10 mouse cellular contexts compared by ENCODE assay signal in genomic region chr10:62883933-62884372, GRCm38 (mm10). TPM values are rescaled to one million over a fixed set of nuclear protein-coding genes. Genes with fewer than 3 reads are reported as not detected.
DNase-seq lines count a peak whose midpoint lies in the region; ATAC-seq and TF ChIP-seq lines count a peak whose summit lies in the region.
"Had no signal": no experiment of that assay in that cellular context is flagged by ENCODE, and none has a peak within 500 bp of the region (broad histone marks: within the 10 kb centered on the region; RNA-seq: fewer than 3 reads in every experiment).

No protein-coding gene starts in this region.

- no peak for ATAC-seq in hindbrain, embryonic 11.5 days (ENCODE audit: low FRiP score)
- no peak for ATAC-seq in hindbrain, embryonic 13.5 days (ENCODE audit: low FRiP score)
- no peak for ATAC-seq in hindbrain, embryonic 12.5 days (ENCODE audit: low FRiP score)
- ATAC-seq in stomach, postnatal 0 days (ENCODE audit: low FRiP score, low TSS enrichment) = no peak

- H3K9ac ChIP-seq in hindbrain, embryonic 11.5 days (ENCODE audit: low read depth, low read length) = no peak overlapping the region
- no peak overlapping the region for H3K9ac ChIP-seq in hindbrain, embryonic 13.5 days
- no peak overlapping the region for H3K9ac ChIP-seq in hindbrain, embryonic 12.5 days
- no peak overlapping the region for H3K9ac ChIP-seq in stomach, postnatal 0 days (ENCODE audit: low read length)
- H3K9ac ChIP-seq: lung, embryonic 15.5 days had no signal

- no peaks in the 10 kb centered on the region for H3K9me3 ChIP-seq in hindbrain, embryonic 11.5 days (ENCODE audit: control insufficient read depth, low read length)
- H3K9me3 ChIP-seq in hindbrain, embryonic 13.5 days = no peaks in the 10 kb centered on the region
- H3K9me3 ChIP-seq in hindbrain, embryonic 12.5 days (replicated peaks) = no peaks in the 10 kb centered on the region
- no peaks in the 10 kb centered on the region for H3K9me3 ChIP-seq in stomach, postnatal 0 days (ENCODE audit: control insufficient read depth, low read length)
- H3K9me3 ChIP-seq: lung, embryonic 15.5 days had no signal

- peak; percentile 36 for TF ChIP-seq CTCF in stomach, postnatal 0 days (IDR thresholded peaks at IDR 0.05; ENCODE audit: low read depth)

- TF ChIP-seq EP300 in stomach, postnatal 0 days (optimal IDR thresholded peaks at IDR 0.05) = no peak

- H3K36me3 ChIP-seq in hindbrain, embryonic 11.5 days (ENCODE audit: control insufficient read depth, insufficient read depth, low read length) = no peaks in the 10 kb centered on the region
- H3K36me3 ChIP-seq in hindbrain, embryonic 13.5 days = peaks cover 6% of the 10 kb centered on the region
- peaks cover 8% of the 10 kb centered on the region; the same call in 1 of the 2 replicates for H3K36me3 ChIP-seq in hindbrain, embryonic 12.5 days
- H3K36me3 ChIP-seq in stomach, postnatal 0 days (ENCODE audit: control insufficient read depth, insufficient read depth, low read length) = no peaks in the 10 kb centered on the region

- no peak overlapping the region for H3K4me3 ChIP-seq in hindbrain, embryonic 11.5 days (ENCODE audit: low read depth, low read length)
- H3K4me3 ChIP-seq in hindbrain, embryonic 13.5 days = no peak overlapping the region
- H3K4me3 ChIP-seq in hindbrain, embryonic 12.5 days = no peak overlapping the region
- H3K4me3 ChIP-seq in stomach, postnatal 0 days (ENCODE audit: low read depth, low read length) = no peak overlapping the region
- H3K4me3 ChIP-seq: lung, embryonic 15.5 days had no signal

- no peaks in the 10 kb centered on the region; the same call in 1 of the 2 replicates for H3K4me1 ChIP-seq in hindbrain, embryonic 11.5 days (replicated peaks; ENCODE audit: control insufficient read depth, insufficient read depth, low read length)
- H3K4me1 ChIP-seq in hindbrain, embryonic 13.5 days (replicated peaks) = peaks cover 30% of the 10 kb centered on the region
- H3K4me1 ChIP-seq in hindbrain, embryonic 12.5 days = peaks cover 6% of the 10 kb centered on the region; the same call in 1 of the 2 replicates
- no peaks in the 10 kb centered on the region; the same call in 1 of the 2 replicates for H3K4me1 ChIP-seq in stomach, postnatal 0 days (replicated peaks; ENCODE audit: control insufficient read depth, insufficient read depth)

- DNase-seq in hindbrain, embryonic 11.5 days (ENCODE audit: low spot score) = peak; percentile 40
- DNase-seq in thymus, postnatal 14 days = peak; percentile 19
- DNase-seq in thymus, postnatal 0 days (ENCODE audit: low spot score) = no peak
- DNase-seq in stomach, postnatal 0 days (ENCODE audit: low spot score) = no peak
- DNase-seq in thymus, postnatal 36 days = no peak
- DNase-seq in frontal cortex, postnatal 36 days (ENCODE audit: low spot score in 2 of 2) = no peak
- DNase-seq: kidney, postnatal 36 days had no signal

- H3K27ac ChIP-seq in hindbrain, embryonic 11.5 days (ENCODE audit: low read depth, low read length) = no peak overlapping the region
- H3K27ac ChIP-seq in hindbrain, embryonic 13.5 days = no peak overlapping the region
- H3K27ac ChIP-seq in hindbrain, embryonic 12.5 days = no peak overlapping the region
- H3K27ac ChIP-seq in stomach, postnatal 0 days (replicated peaks) = no peak overlapping the region
- H3K27ac ChIP-seq: lung, embryonic 15.5 days had no signal

- no peaks in the 10 kb centered on the region for H3K27me3 ChIP-seq in hindbrain, embryonic 11.5 days (ENCODE audit: control insufficient read depth, insufficient read depth, low read length)
- H3K27me3 ChIP-seq in hindbrain, embryonic 13.5 days = peaks cover 29% of the 10 kb centered on the region
- 0 out of 2 replicates have a peak, but pooled peaks cover 8% of the 10 kb centered on the region for H3K27me3 ChIP-seq in hindbrain, embryonic 12.5 days
- H3K27me3 ChIP-seq in stomach, postnatal 0 days (ENCODE audit: control insufficient read depth, insufficient read depth, low read length) = no peaks in the 10 kb centered on the region
- H3K27me3 ChIP-seq: lung, embryonic 15.5 days had no signal

- WGBS in hindbrain, embryonic 11.5 days = 7% methylated on average over 9 of the region's 9 CpGs
- WGBS in hindbrain, embryonic 13.5 days = 4% methylated on average over 9 of the region's 9 CpGs
- WGBS in hindbrain, embryonic 12.5 days = 7% methylated on average over 9 of the region's 9 CpGs
- WGBS in stomach, postnatal 0 days = 24% methylated on average over 9 of the region's 9 CpGs

- H3K4me2 ChIP-seq in hindbrain, embryonic 11.5 days (replicated peaks; ENCODE audit: low read depth, low read length) = no peak overlapping the region
- H3K4me2 ChIP-seq in hindbrain, embryonic 13.5 days = no peak overlapping the region
- peak overlapping the region; percentile 21; the same call in 1 of the 2 replicates for H3K4me2 ChIP-seq in hindbrain, embryonic 12.5 days (replicated peaks)
- no peak overlapping the region for H3K4me2 ChIP-seq in stomach, postnatal 0 days (replicated peaks; ENCODE audit: low read depth)
- H3K4me2 ChIP-seq: lung, embryonic 15.5 days had no signal

RNA-seq across cellular contexts. Expression of gene Tet1, which starts 24.8 kb away (rescaled TPM):
- polyA plus RNA-seq in hindbrain, embryonic 11.5 days (2014; fragmentation: Nextera tagmentation; extraction: Ambion mirVana) = 32.9 and 41.5 TPM in 2 replicates
- polyA plus RNA-seq in hindbrain, embryonic 13.5 days (2015; fragmentation: Nextera tagmentation; extraction: Ambion mirVana) = 35.1 and 35.8 TPM in 2 replicates
- 11.6 and 14.5 TPM in 2 replicates for polyA plus RNA-seq in thymus, postnatal 0 days (2015; fragmentation: Nextera tagmentation; extraction: Ambion mirVana)
- polyA plus RNA-seq in hindbrain, embryonic 12.5 days (2016; fragmentation: Nextera tagmentation; extraction: Ambion mirVana) = 34.5 and 39.3 TPM in 2 replicates
- 6.4 TPM in 2 replicates for polyA plus RNA-seq in stomach, postnatal 0 days (2015; fragmentation: Nextera tagmentation; extraction: Ambion mirVana)

RNA-seq across cellular contexts. Expression of gene Slc25a16, which starts 36.5 kb away (rescaled TPM):
- polyA plus RNA-seq in hindbrain, embryonic 11.5 days (2014; fragmentation: Nextera tagmentation; extraction: Ambion mirVana) = 11.6 and 12.9 TPM in 2 replicates
- polyA plus RNA-seq in hindbrain, embryonic 13.5 days (2015; fragmentation: Nextera tagmentation; extraction: Ambion mirVana) = 13.9 and 14.5 TPM in 2 replicates
- 13.7 and 16.5 TPM in 2 replicates for polyA plus RNA-seq in thymus, postnatal 0 days (2015; fragmentation: Nextera tagmentation; extraction: Ambion mirVana)
- 12.6 and 14.1 TPM in 2 replicates for polyA plus RNA-seq in hindbrain, embryonic 12.5 days (2016; fragmentation: Nextera tagmentation; extraction: Ambion mirVana)
- polyA plus RNA-seq in stomach, postnatal 0 days (2015; fragmentation: Nextera tagmentation; extraction: Ambion mirVana) = 14.7 and 16.5 TPM in 2 replicates

Comparison
In these comparisons a context has a peak if more than half of its experiments do, and no peak if none do; other contexts are left out.
1. DNase-seq: peak in hindbrain, embryonic 11.5 days (single experiment) and thymus, postnatal 14 days (single experiment); none in thymus, postnatal 0 days (single experiment), stomach, postnatal 0 days (single experiment), thymus, postnatal 36 days (0 of 2) and frontal cortex, postnatal 36 days (0 of 2).